Mouse (Mus musculus): ENCODE data around the gene Lpar6. TPM values are rescaled to one million over a fixed set of nuclear protein-coding genes. Genes with fewer than 3 reads are reported as not detected.
A peak's percentile ranks its signal among the peaks of the same experiment; 100 is the strongest.

Lpar6 gene
- total RNA-seq (2021): 1 to 10 TPM; 4.8 TPM

- intact Hi-C loops (cut with DNase I): loop anchor here (1.0 kb wide), 1 partner anchor 95 kb away; no protein-coding TSS in a partner anchor
- DNase-seq: peak; percentile 81 to 82
Measured at GRCm38 (mm10) chr14:73237848-73238321, at the start of gene Lpar6. Gene Lpar6 (plus strand): TSS chr14:73237895.

GRCm38 (mm10) chr14:73199058-73199457 is 38.6 kb upstream of the Lpar6 start:
- no peak for DNase-seq
- intact Hi-C loops (cut with DNase I): no loop called here

GRCm38 (mm10) chr14:73201447-73201846 is 36.2 kb upstream of the Lpar6 start:
- DNase-seq: no peak
- intact Hi-C loops (cut with DNase I): no loop called here

- no peak for DNase-seq
- intact Hi-C loops (cut with DNase I): no loop called here
Measured at GRCm38 (mm10) chr14:73204016-73204415, 33.7 kb upstream of the Lpar6 start.

GRCm38 (mm10) chr14:73209262-73209661 is 28.4 kb upstream of the Lpar6 start:
- DNase-seq: peak in 1 of 2 experiments; percentile 41
- intact Hi-C loops (cut with DNase I): no loop called here

- DNase-seq: no peak
- intact Hi-C loops (cut with DNase I): no loop called here
Measured at GRCm38 (mm10) chr14:73210196-73210595, 27.5 kb upstream of the Lpar6 start.

- intact Hi-C loops (cut with DNase I): no loop called here
- DNase-seq: no peak
Measured at GRCm38 (mm10) chr14:73211477-73211876, 26.2 kb upstream of the Lpar6 start.

- peak; percentile 54 to 57 for DNase-seq
- intact Hi-C loops (cut with DNase I): no loop called here
Measured at GRCm38 (mm10) chr14:73217062-73217461, 20.6 kb upstream of the Lpar6 start.

- intact Hi-C loops (cut with DNase I): no loop called here
- no peak for DNase-seq
Measured at GRCm38 (mm10) chr14:73222316-73222970, 15.3 kb upstream of the Lpar6 start.

- intact Hi-C loops (cut with DNase I): no loop called here
- no peak for DNase-seq
Measured at GRCm38 (mm10) chr14:73226346-73226745, 11.3 kb upstream of the Lpar6 start.

- no peak for DNase-seq
Measured at GRCm38 (mm10) chr14:73226849-73227248, 10.8 kb upstream of the Lpar6 start.

GRCm38 (mm10) chr14:73231286-73231982 is 6.3 kb upstream of the Lpar6 start:
- no peak for DNase-seq
- intact Hi-C loops (cut with DNase I): no loop called here

More at GRCm38 (mm10) chr14:73226849-73227248, 10.8 kb upstream of the Lpar6 start:
- intact Hi-C loops (cut with DNase I): no loop called here

- no peak for DNase-seq
- intact Hi-C loops (cut with DNase I): no loop called here
Measured at GRCm38 (mm10) chr14:73234468-73235031, 3.1 kb upstream of the Lpar6 start.

- DNase-seq: peak; percentile 65 to 67
- intact Hi-C loops (cut with DNase I): loop anchor here (1.0 kb wide), 1 partner anchor 95 kb away; no protein-coding TSS in a partner anchor
Measured at GRCm38 (mm10) chr14:73238498-73239250, 979 bp downstream of the Lpar6 start.

GRCm38 (mm10) chr14:73239291-73239690 is 1.6 kb downstream of the Lpar6 start:
- intact Hi-C loops (cut with DNase I): no loop called here
- peak; percentile 37 to 54 for DNase-seq

- intact Hi-C loops (cut with DNase I): loop anchor here (5.0 kb wide), 1 partner anchor 123 kb away; no protein-coding TSS in a partner anchor
- DNase-seq: no peak
Measured at GRCm38 (mm10) chr14:73239857-73240256, 2.2 kb downstream of the Lpar6 start.

- intact Hi-C loops (cut with DNase I): loop anchor here (5.0 kb wide), 1 partner anchor 127 kb away; no protein-coding TSS in a partner anchor
- DNase-seq: no peak
Measured at GRCm38 (mm10) chr14:73244061-73244597, 6.4 kb downstream of the Lpar6 start.

GRCm38 (mm10) chr14:73250056-73250455 is 12.4 kb downstream of the Lpar6 start:
- intact Hi-C loops (cut with DNase I): no loop called here
- no peak for DNase-seq

GRCm38 (mm10) chr14:73252276-73252675 is 14.6 kb downstream of the Lpar6 start:
- intact Hi-C loops (cut with DNase I): no loop called here
- no peak for DNase-seq

- no peak for DNase-seq
- intact Hi-C loops (cut with DNase I): no loop called here
Measured at GRCm38 (mm10) chr14:73253453-73254251, 16.0 kb downstream of the Lpar6 start.

Measured in heart, postnatal 10 days (tissue).